Mouse (Mus musculus): ENCODE measurements around the gene Tesc. TPM values are rescaled to one million over a fixed set of nuclear protein-coding genes. Genes with fewer than 3 reads are reported as not detected.

The Tesc gene
- polyA plus RNA-seq (2021; fragmentation: Nextera tagmentation): 263 and 284 TPM in 2 replicates
- long read RNA-seq, experiment 1, transcript Tesc-201 (8 exons, 1,031 nt): major isoform, 116 of 206 reads
- long read RNA-seq, experiment 1, transcript Tesc-203 (7 exons, 994 nt): minor isoform, 55 of 206 reads
- long read RNA-seq, experiment 1, transcript Tesc-202 (8 exons, 981 nt): minor isoform, 17 of 206 reads
- long read RNA-seq, experiment 1, partial matches to known transcripts: 2 of 206 reads
- long read RNA-seq, experiment 1, other reads (novel, unspliced or antisense): 16 of 206 reads
- long read RNA-seq, experiment 2, transcript Tesc-201 (8 exons, 1,031 nt): major isoform, 160 of 269 reads
- long read RNA-seq, experiment 2, transcript Tesc-202 (8 exons, 981 nt): minor isoform, 15 of 269 reads
- long read RNA-seq, experiment 2, transcript Tesc-203 (7 exons, 994 nt): minor isoform, 65 of 269 reads
- long read RNA-seq, experiment 2, partial matches to known transcripts: 23 of 269 reads
- long read RNA-seq, experiment 2, other reads (novel, unspliced or antisense): 6 of 269 reads

DNA sequence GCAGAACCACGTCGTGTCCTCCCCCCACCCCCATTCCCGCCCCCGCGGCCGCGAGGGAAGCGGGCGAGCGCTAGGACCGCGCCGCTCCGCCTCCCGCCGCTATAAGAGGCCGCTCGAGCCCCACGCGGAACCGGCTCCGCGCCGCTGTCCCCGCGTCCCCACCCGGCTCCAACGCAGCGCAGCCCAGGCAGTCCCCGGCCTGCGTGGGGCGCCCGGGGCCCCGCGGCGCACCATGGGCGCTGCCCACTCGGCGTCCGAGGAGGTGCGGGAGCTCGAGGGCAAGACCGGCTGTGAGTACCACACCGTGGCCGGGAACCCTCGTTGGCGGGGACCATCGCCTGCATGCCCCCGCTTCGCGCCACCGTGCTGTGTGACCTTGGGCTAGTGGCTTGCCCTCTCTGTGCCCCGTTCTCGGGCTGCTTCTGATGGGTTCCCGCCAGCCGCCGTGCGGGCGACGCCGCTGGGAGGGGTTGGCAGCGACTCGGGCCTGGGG lies at the start of gene Tesc:
Gene Tesc, plus strand, starts transcription at position 46 of the 493 bp plus-strand sequence.

Other genes starting within 250 kb of the Tesc start
- gene Nos1, start 246.7 kb upstream of the Tesc start, polyA plus RNA-seq (2021; fragmentation: Nextera tagmentation): 3.4 and 3.6 TPM in 2 replicates
- gene Fbxo21, start 51.0 kb upstream of the Tesc start, polyA plus RNA-seq (2021; fragmentation: Nextera tagmentation): 45.4 TPM in 2 replicates
- 2.7 and 3.1 TPM in 2 replicates for gene Fbxw8, start 127.7 kb downstream of the Tesc start, polyA plus RNA-seq (2021; fragmentation: Nextera tagmentation)
- 2.7 and 4.8 TPM in 2 replicates for gene Hrk, start 136.9 kb downstream of the Tesc start, polyA plus RNA-seq (2021; fragmentation: Nextera tagmentation)
- 23.3 and 27.5 TPM in 2 replicates for gene Rnft2, start 217.4 kb downstream of the Tesc start, polyA plus RNA-seq (2021; fragmentation: Nextera tagmentation)
- gene 2410131K14Rik, start 217.5 kb downstream of the Tesc start, polyA plus RNA-seq (2021; fragmentation: Nextera tagmentation): 5.0 and 5.2 TPM in 2 replicates

All from left cerebral cortex, adult 6 months (tissue).